Mouse (Mus musculus) MEL (cell line): Measurements from ENCODE around the gene Hoga1. TPM values are rescaled to one million over a fixed set of nuclear protein-coding genes. Genes with fewer than 3 reads are reported as not detected.

Experiments used
- DNase-seq: peaks from one replicate; pipeline ENCODE4 v3.0.0; 2011; ENCODE audit warnings: low read depth, low spot score
- H3K27ac ChIP-seq: 2 replicates; pipeline ENCODE4 v1.5.1; 2012; ENCODE audit warnings: low read depth, mild to moderate bottlenecking, control low read depth, low read length, moderate library complexity; ENCODE audit not compliant: control insufficient read depth
- H3K27me3 ChIP-seq, 2 experiments: fragments of 150-350 bp in 1 of 2; sonication (generic) in 1 of 2; 2 replicates each; pipeline ENCODE4 v1.6.1; 2012; ENCODE audit warnings: low read length in 2 of 2, mild to moderate bottlenecking in 2 of 2, improper control_type of control experiment in 1 of 2, moderate library complexity in 1 of 2; ENCODE audit not compliant: insufficient read depth in 2 of 2, control insufficient read depth in 1 of 2
- H3K36me3 ChIP-seq, 2 experiments: 2 replicates each; pipeline ENCODE4 v1.6.1; 2012 to 2014; ENCODE audit warnings: low read length in 2 of 2, improper control_type of control experiment in 1 of 2, inconsistent platforms in 1 of 2, mild to moderate bottlenecking in 1 of 2; ENCODE audit not compliant: insufficient read depth in 2 of 2, control insufficient read depth in 1 of 2
- H3K4me1 ChIP-seq, 2 experiments: fragments of 150-350 bp in 1 of 2; sonication (generic) in 1 of 2; 2 replicates each; pipeline ENCODE4 v1.6.1; 2012; ENCODE audit warnings: low read length in 2 of 2, improper control_type of control experiment in 1 of 2, mild to moderate bottlenecking in 1 of 2; ENCODE audit not compliant: insufficient read depth in 2 of 2, control insufficient read depth in 1 of 2
- H3K4me3 ChIP-seq, 2 experiments: fragments of 150-350 bp in 1 of 2; sonication (generic) in 1 of 2; 2 replicates each; pipeline ENCODE4 v1.5.1; 2012; ENCODE audit warnings: low read depth in 2 of 2, low read length in 2 of 2, mild to moderate bottlenecking in 2 of 2, moderate library complexity in 2 of 2, control low read depth in 1 of 2, improper control_type of control experiment in 1 of 2; ENCODE audit not compliant: control insufficient read depth in 1 of 2, insufficient read depth in 1 of 2
- H3K79me2 ChIP-seq: 2 replicates; pipeline ENCODE4 v1.6.1; 2012; ENCODE audit warnings: mild to moderate bottlenecking, low read length, moderate library complexity; ENCODE audit not compliant: control insufficient read depth, poor library complexity, insufficient read depth
- H3K9ac ChIP-seq: 2 replicates; pipeline ENCODE4 v1.6.1; 2012; ENCODE audit warnings: low read depth, mild to moderate bottlenecking, control low read depth, low read length, moderate library complexity; ENCODE audit not compliant: control insufficient read depth, poor library complexity, severe bottlenecking
- H3K9me3 ChIP-seq: fragments of 150-350 bp; sonication (generic); replicated peaks from 2 replicates; pipeline ENCODE4 v1.6.1; 2012; ENCODE audit warnings: mild to moderate bottlenecking, low read length, improper control_type of control experiment, moderate library complexity; ENCODE audit not compliant: insufficient read depth
- BHLHE40 ChIP-seq: IDR thresholded peaks from 2 replicates; pipeline ENCODE4 v1.6.1; 2012; ENCODE audit warnings: low read depth, mild to moderate bottlenecking, inconsistent platforms, low read length, improper control_type of control experiment, borderline replicate concordance
- CHD1 ChIP-seq: IDR thresholded peaks from 2 replicates; pipeline ENCODE4 v1.6.1; 2012; ENCODE audit warnings: low read depth, mild to moderate bottlenecking, inconsistent platforms, low read length, improper control_type of control experiment
- CHD2 ChIP-seq: IDR thresholded peaks from 2 replicates; pipeline ENCODE4 v1.6.1; 2011; ENCODE audit warnings: low read length, improper control_type of control experiment
- E2F4 ChIP-seq: IDR thresholded peaks from 2 replicates; pipeline ENCODE4 v1.6.1; 2011; ENCODE audit warnings: low read depth, low read length, improper control_type of control experiment, borderline replicate concordance
- ELF1 ChIP-seq: IDR thresholded peaks from 2 replicates; pipeline ENCODE4 v1.6.1; 2014; ENCODE audit warnings: low read depth, mild to moderate bottlenecking, inconsistent platforms, low read length, improper control_type of control experiment, moderate library complexity
- GATA1 ChIP-seq: IDR thresholded peaks from 2 replicates; pipeline ENCODE4 v1.6.1; 2011; ENCODE audit warnings: low read depth, low read length, improper control_type of control experiment
- JUND ChIP-seq: IDR thresholded peaks from 2 replicates; pipeline ENCODE4 v1.6.1; 2011; ENCODE audit warnings: low read depth, mild to moderate bottlenecking, improper control_type of control experiment, low read length
- MAFK ChIP-seq: IDR thresholded peaks from 2 replicates; pipeline ENCODE4 v1.6.1; 2011; ENCODE audit warnings: low read depth, mild to moderate bottlenecking, low read length, improper control_type of control experiment, borderline replicate concordance
- MAX ChIP-seq: IDR thresholded peaks from 2 replicates; pipeline ENCODE4 v1.6.1; 2011; ENCODE audit warnings: low read length, improper control_type of control experiment
- MAZ ChIP-seq: IDR thresholded peaks from 2 replicates; pipeline ENCODE4 v1.6.1; 2012; ENCODE audit warnings: low read depth, mild to moderate bottlenecking, inconsistent platforms, low read length, improper control_type of control experiment
- MEF2A ChIP-seq: IDR thresholded peaks from 2 replicates; pipeline ENCODE4 v1.6.1; 2014; ENCODE audit warnings: low read depth, mild to moderate bottlenecking, inconsistent platforms, low read length, improper control_type of control experiment; ENCODE audit not compliant: poor library complexity, insufficient replicate concordance, severe bottlenecking; ENCODE audit errors: extremely low read depth
- MXI1 ChIP-seq: IDR thresholded peaks from 2 replicates; pipeline ENCODE4 v1.6.1; 2011; ENCODE audit warnings: mild to moderate bottlenecking, low read depth, low read length, improper control_type of control experiment
- MYB ChIP-seq: IDR thresholded peaks from 2 replicates; pipeline ENCODE4 v1.6.1; 2011; ENCODE audit warnings: mild to moderate bottlenecking, low read depth, low read length, improper control_type of control experiment
- MYC ChIP-seq: IDR thresholded peaks from 2 replicates; pipeline ENCODE4 v1.6.1; 2011; ENCODE audit warnings: low read depth, mild to moderate bottlenecking, low read length, improper control_type of control experiment, moderate library complexity
- NRF1 ChIP-seq: IDR thresholded peaks from 2 replicates; pipeline ENCODE4 v1.6.1; 2014; ENCODE audit warnings: low read depth, mild to moderate bottlenecking, inconsistent platforms, low read length, improper control_type of control experiment, moderate library complexity; ENCODE audit not compliant: poor library complexity, insufficient read depth, severe bottlenecking
- RAD21 ChIP-seq: IDR thresholded peaks from 2 replicates; pipeline ENCODE4 v1.6.1; 2011; ENCODE audit warnings: mild to moderate bottlenecking, low read depth, low read length, improper control_type of control experiment
- RCOR1 ChIP-seq: IDR thresholded peaks from 2 replicates; pipeline ENCODE4 v1.6.1; 2012; ENCODE audit warnings: low read depth, mild to moderate bottlenecking, inconsistent platforms, low read length, improper control_type of control experiment
- SIN3A ChIP-seq: IDR thresholded peaks from 2 replicates; pipeline ENCODE4 v1.6.1; 2012; ENCODE audit warnings: low read length, improper control_type of control experiment, inconsistent platforms
- SMC3 ChIP-seq: IDR thresholded peaks from 2 replicates; pipeline ENCODE4 v1.6.1; 2011; ENCODE audit warnings: low read depth, low read length, improper control_type of control experiment
- TAL1 ChIP-seq: IDR thresholded peaks from 2 replicates; pipeline ENCODE4 v1.6.1; 2012; ENCODE audit warnings: mild to moderate bottlenecking, inconsistent platforms, low read length, moderate library complexity, mixed read lengths
- TCF12 ChIP-seq: IDR thresholded peaks from 2 replicates; pipeline ENCODE4 v1.6.1; 2014; ENCODE audit warnings: low read depth, mild to moderate bottlenecking, inconsistent platforms, low read length, improper control_type of control experiment, moderate library complexity
- UBTF ChIP-seq: IDR thresholded peaks from 2 replicates; pipeline ENCODE4 v1.6.1; 2012; ENCODE audit warnings: low read depth, mild to moderate bottlenecking, inconsistent platforms, low read length, improper control_type of control experiment, moderate library complexity, borderline replicate concordance; ENCODE audit not compliant: insufficient read depth
- USF1 ChIP-seq: IDR thresholded peaks from 2 replicates; pipeline ENCODE4 v1.6.1; 2014; ENCODE audit warnings: low read depth, mild to moderate bottlenecking, inconsistent platforms, low read length, improper control_type of control experiment, moderate library complexity
- USF2 ChIP-seq, 2 experiments: IDR thresholded peaks; 2 replicates each; pipeline ENCODE4 v1.6.1; 2011 to 2012; ENCODE audit warnings: improper control_type of control experiment in 2 of 2, low read length in 2 of 2, borderline replicate concordance in 1 of 2, inconsistent platforms in 1 of 2, low read depth in 1 of 2, mild to moderate bottlenecking in 1 of 2; ENCODE audit not compliant: insufficient read depth in 1 of 2
- ZC3H11A ChIP-seq: IDR thresholded peaks from 2 replicates; pipeline ENCODE4 v1.6.1; 2012; ENCODE audit warnings: low read depth, mild to moderate bottlenecking, inconsistent platforms, low read length, improper control_type of control experiment
- ZKSCAN1 ChIP-seq: IDR thresholded peaks from 2 replicates; pipeline ENCODE4 v1.6.1; 2012; ENCODE audit warnings: low read depth, mild to moderate bottlenecking, inconsistent platforms, low read length, improper control_type of control experiment, moderate library complexity
- ZMIZ1 ChIP-seq: IDR thresholded peaks from 2 replicates; pipeline ENCODE4 v1.6.1; 2012; ENCODE audit warnings: low read depth, mild to moderate bottlenecking, inconsistent platforms, low read length, improper control_type of control experiment, moderate library complexity
- polyA plus RNA-seq, 2 experiments: library from polyadenylated mRNA; stranded (reverse) in 1 of 2; unstranded in 1 of 2; fragments of >175 nt in 1 of 2; fragments of >200 nt in 1 of 2; gene quantifications; 2 replicates each; pipeline versions ENCODE4 v1.2.1 to v1.2.4; 2012; ENCODE audit warnings: low replicate concordance in 2 of 2, low read depth in 1 of 2; ENCODE audit not compliant: insufficient read length in 2 of 2, insufficient read depth in 1 of 2, missing spikeins in 1 of 2
- total RNA-seq: library from RNA; depleted of rRNA; stranded (reverse); fragments of 300-350 nt; gene quantifications from 2 replicates; pipeline ENCODE4 v1.2.3, GENCODE M21; 2012

Hoga1 gene
- total and polyA plus RNA-seq, 3 experiments, result 0.31 to 0.38 TPM; not detected in 1

DNA sequence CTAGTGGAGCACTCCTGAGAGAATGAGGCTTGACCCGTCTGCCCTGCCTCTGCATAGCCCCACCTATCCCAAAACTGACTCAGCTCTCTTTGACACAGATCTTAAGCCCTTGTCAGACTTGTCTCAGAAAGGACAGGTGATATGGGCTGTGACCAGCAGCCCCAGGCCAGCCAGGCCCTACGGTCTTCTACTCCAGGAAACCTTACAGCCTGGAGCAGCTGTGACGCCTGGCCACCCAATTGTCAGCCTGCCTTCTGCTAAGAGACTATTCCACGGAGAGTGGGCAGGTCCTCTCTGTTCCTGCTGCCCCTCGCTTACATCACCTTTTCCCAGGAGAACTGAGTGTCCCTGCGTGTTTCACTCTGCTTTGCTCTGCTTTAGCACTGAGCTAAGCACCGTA is 34.3 kb upstream of the Hoga1 start:
- Histone ChIP-seq H3K9ac (no peak overlapping the region), H3K79me2 (no peaks in the 10 kb centered on the region), H3K9me3 (no peaks in the 10 kb centered on the region), H3K36me3 (peaks cover 0 to under 1% of the 10 kb centered on the region in 2 experiments; a peak in 1 of 4 replicates), H3K27ac (no peak overlapping the region), H3K27me3 (no peaks in the 10 kb centered on the region), H3K4me3 (no peak overlapping the region), H3K4me1 (peaks cover 0 to under 1% of the 10 kb centered on the region in 2 experiments; a peak in 1 of 4 replicates)
- TF ChIP-seq GATA1 (no peak), TCF12 (no peak), NRF1 (no peak), ZMIZ1 (no peak), UBTF (no peak), RCOR1 (no peak), BHLHE40 (no peak), ZC3H11A (no peak), MXI1 (no peak), MYC (no peak), RAD21 (no peak), SMC3 (no peak), MEF2A (no peak), TAL1 (no peak), USF2 (IDR thresholded peaks at IDR 0.05; ENCODE audit: borderline replicate concordance in 1 of 2, insufficient read depth in 1 of 2, low read depth in 1 of 2, low read length in 2 of 2) (no peak)
- no peak for DNase-seq

DNA sequence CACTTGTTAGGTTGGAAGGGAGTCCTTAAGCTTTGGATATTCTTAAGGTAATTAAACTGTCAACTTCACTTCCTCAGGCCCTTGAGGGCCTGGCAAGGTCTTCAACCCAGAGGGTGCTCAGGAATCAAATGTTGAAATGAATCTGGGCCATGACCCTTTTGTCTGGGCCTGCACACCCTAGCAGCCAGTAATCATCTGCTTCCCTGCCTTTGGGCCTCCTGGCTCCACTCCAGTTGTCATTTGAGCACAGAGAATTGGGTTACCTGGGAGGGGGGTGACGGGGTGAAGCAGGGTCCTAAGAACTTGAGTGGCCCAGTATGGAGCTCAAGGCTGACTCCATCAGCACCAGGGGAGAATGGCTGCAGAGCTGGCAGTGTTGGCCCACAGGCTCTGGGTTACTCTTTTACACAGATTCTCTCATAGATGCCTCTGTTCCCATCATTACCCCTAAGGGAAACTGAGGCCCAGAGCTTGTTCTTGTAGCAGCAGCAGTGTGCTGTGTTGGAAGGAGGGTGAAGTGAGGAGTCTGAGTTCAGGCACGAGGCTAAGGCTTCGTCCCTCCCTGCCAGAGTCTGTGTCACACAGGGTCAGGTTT is 31.1 kb upstream of the Hoga1 start:
- Histone ChIP-seq H3K27ac (no peak overlapping the region), H3K4me3 (no peak overlapping the region), H3K4me1 (peaks cover 0 to 5% of the 10 kb centered on the region in 2 experiments; a peak in 1 of 4 replicates), H3K9me3 (no peaks in the 10 kb centered on the region), H3K79me2 (no peaks in the 10 kb centered on the region), H3K36me3 (no peaks in the 10 kb centered on the region), H3K27me3 (no peaks in the 10 kb centered on the region), H3K9ac (no peak overlapping the region)
- DNase-seq, result no peak
- TF ChIP-seq MAFK (no peak), GATA1 (no peak), JUND (no peak), CHD2 (no peak), CHD1 (no peak), E2F4 (no peak), MAZ (no peak), MYC (no peak), USF1 (no peak), ZKSCAN1 (no peak), SIN3A (no peak), ELF1 (no peak), SMC3 (no peak), MXI1 (no peak), MAX (no peak), MYB (no peak)
